10 mouse cellular contexts compared by ENCODE assay signal in the genomic region with DNA sequence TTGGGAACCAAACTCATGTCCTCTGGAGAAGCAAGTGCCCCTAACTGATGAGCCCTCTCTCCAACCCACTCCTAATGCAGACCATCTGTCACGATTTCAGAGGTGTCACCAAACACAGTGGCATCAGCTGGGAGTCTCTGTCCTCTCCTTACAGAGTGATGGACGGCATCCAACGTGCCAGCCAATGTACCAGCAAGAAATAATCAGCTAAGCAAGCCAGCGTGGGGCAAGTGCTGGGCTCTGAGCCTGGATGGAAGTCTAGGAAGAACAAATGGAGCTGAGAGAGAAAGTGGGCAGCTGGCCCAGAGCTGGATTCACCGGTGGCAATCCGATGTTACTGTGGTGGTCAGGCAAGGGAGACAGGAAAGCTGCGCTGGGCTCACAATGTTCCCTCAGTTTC.
DNase-seq lines count a peak whose midpoint lies in the region; ATAC-seq and TF ChIP-seq lines count a peak whose summit lies in the region.
"Had no signal": no experiment of that assay in that cellular context is flagged by ENCODE, and none has a peak within 500 bp of the region (broad histone marks: within the 10 kb centered on the region; RNA-seq: fewer than 3 reads in every experiment).

No protein-coding gene starts in this region.

- TF ChIP-seq CTCF in gastrocnemius, adult 2 months (IDR thresholded peaks at IDR 0.05): no peak

- peak; percentile 31 for DNase-seq in gastrocnemius, adult 2 months
- no peak for DNase-seq in gastrocnemius, postnatal 36 days
- DNase-seq in cerebellum, adult 9-11 months: peak; percentile 96
- DNase-seq in heart, postnatal 4 days: peak; percentile 13
- DNase-seq in left cerebral cortex, postnatal 25 days (ENCODE audit: low spot score in 2 of 2): peak; percentile 66 to 78
- no peak for DNase-seq in adrenal gland, postnatal 14 days
- DNase-seq in lung, postnatal 10 days: no peak
- DNase-seq: B cell, adult 2 months had no signal

- no peak for ATAC-seq in monocyte, adult 5-6 weeks (replicated peaks; ENCODE audit: insufficient number of reproducible peaks, low FRiP score, low TSS enrichment, poor library complexity, severe bottlenecking)

- H3K27ac ChIP-seq in gastrocnemius, adult 2 months: no peak overlapping the region
- H3K27ac ChIP-seq: embryonic facial prominence, embryonic 10.5 days had no signal

- H3K4me3 ChIP-seq in gastrocnemius, adult 2 months: no peak overlapping the region
- H3K4me3 ChIP-seq: embryonic facial prominence, embryonic 10.5 days had no signal

- intact Hi-C loops in gastrocnemius, adult 2 months (cut with DNase I): loop anchor here (1.0 to 10.0 kb wide), 4 partner anchors 60 to 423 kb away; a partner anchor contains a TSS
- intact Hi-C loops in gastrocnemius, postnatal 36 days (cut with DNase I): loop anchor here (5.0 kb wide), 1 partner anchor 145 kb away; no protein-coding TSS in a partner anchor
- intact Hi-C loops in left cerebral cortex, postnatal 25 days (cut with DNase I): loop anchor here (5.0 kb wide), 2 partner anchors 145 to 420 kb away; no protein-coding TSS in a partner anchor

Comparison
In these comparisons a context has a peak if more than half of its experiments do, and no peak if none do; other contexts are left out.
1. DNase-seq: peak in gastrocnemius, adult 2 months (single experiment), cerebellum, adult 9-11 months (single experiment), heart, postnatal 4 days (single experiment) and left cerebral cortex, postnatal 25 days (2 of 2); none in gastrocnemius, postnatal 36 days (0 of 2), adrenal gland, postnatal 14 days (single experiment) and lung, postnatal 10 days (single experiment).